Mouse (Mus musculus) CH12.LX (cell line): ENCODE measurements around the gene Fam71e2. TPM values are rescaled to one million over a fixed set of nuclear protein-coding genes. Genes with fewer than 3 reads are reported as not detected.
"Not testable (repeated sequence)": the region's sequence is repeated elsewhere in the genome, so short reads cannot be mapped to it uniquely, and the experiment has no call there.

ENCODE experiments used
- DNase-seq: peaks from one replicate; pipeline ENCODE4 v3.0.0-alpha.2; 2013; ENCODE audit errors: extremely low read depth
- H3K27ac ChIP-seq: 2 replicates; pipeline ENCODE4 v1.5.1; 2012; ENCODE audit warnings: low read depth, mild to moderate bottlenecking, control low read depth, moderate library complexity; ENCODE audit not compliant: insufficient read depth
- H3K27me3 ChIP-seq: replicated peaks from 2 replicates; pipeline ENCODE3; 2012; ENCODE audit warnings: inconsistent platforms
- H3K36me3 ChIP-seq, 2 experiments: replicated peaks in 1 of 2; 2 replicates each; pipeline versions ENCODE3 to v1.6.1; 2012; ENCODE audit warnings: inconsistent platforms in 1 of 2, low read length in 1 of 2, mild to moderate bottlenecking in 1 of 2, mixed read lengths in 1 of 2, moderate library complexity in 1 of 2; ENCODE audit not compliant: control insufficient read depth in 1 of 2, insufficient read depth in 1 of 2
- H3K4me1 ChIP-seq, 2 experiments: 2 replicates each; pipeline ENCODE4 v1.6.1; 2012; ENCODE audit warnings: inconsistent platforms in 1 of 2, moderate library complexity in 1 of 2; ENCODE audit not compliant: insufficient read depth in 2 of 2, control insufficient read depth in 1 of 2
- H3K4me2 ChIP-seq: 2 replicates; pipeline ENCODE4 v1.6.1; 2012; ENCODE audit warnings: low read depth, mild to moderate bottlenecking, control low read depth; ENCODE audit not compliant: poor library complexity, insufficient read depth, severe bottlenecking
- H3K4me3 ChIP-seq, 3 experiments: fragments of 150-350 bp in 1 of 3; sonication (generic) in 1 of 3; replicated peaks in 1 of 3; 2 replicates each; pipeline versions ENCODE3 to v1.5.1; 2011 to 2012; ENCODE audit warnings: low read depth in 2 of 3, low read length in 2 of 3, mild to moderate bottlenecking in 2 of 3, moderate library complexity in 2 of 3, control low read depth in 1 of 3, improper control_type of control experiment in 1 of 3, inconsistent platforms in 1 of 3, mixed read lengths in 1 of 3; ENCODE audit not compliant: poor library complexity in 1 of 3
- H3K79me2 ChIP-seq: replicated peaks from 2 replicates; pipeline ENCODE4 v1.6.1; 2012; ENCODE audit warnings: mild to moderate bottlenecking, moderate library complexity; ENCODE audit not compliant: control insufficient read depth, poor library complexity, insufficient read depth, severe bottlenecking; ENCODE audit errors: extremely low read depth
- H3K9ac ChIP-seq: 2 replicates; pipeline ENCODE4 v1.6.1; 2012; ENCODE audit warnings: low read depth, mild to moderate bottlenecking, control low read depth, moderate library complexity; ENCODE audit not compliant: insufficient read depth
- H3K9me3 ChIP-seq: replicated peaks from 2 replicates; pipeline ENCODE3; 2012; ENCODE audit warnings: low read length, inconsistent platforms, mixed read lengths
- HCFC1 ChIP-seq: IDR thresholded peaks from 2 replicates; pipeline ENCODE4 v1.6.1; 2012; ENCODE audit warnings: low read depth, mild to moderate bottlenecking, inconsistent platforms, low read length, improper control_type of control experiment
- MYC ChIP-seq: IDR thresholded peaks from 2 replicates; pipeline ENCODE4 v1.6.1; 2011; ENCODE audit warnings: low read depth, mild to moderate bottlenecking, improper control_type of control experiment, low read length
- TCF12 ChIP-seq: IDR thresholded peaks from 2 replicates; pipeline ENCODE4 v1.6.1; 2014; ENCODE audit warnings: low read depth, mild to moderate bottlenecking, inconsistent platforms, low read length, improper control_type of control experiment
- USF2 ChIP-seq: conservative IDR thresholded peaks from 2 replicates; pipeline ENCODE4 v1.6.1; 2011; ENCODE audit warnings: low read depth, low read length, improper control_type of control experiment
- dilution Hi-C: fragments of 300-500 bp; cut with MboI; formaldehyde crosslinking; loops from 2 replicates; pipeline ENCODE4 v1.14.3; 2020; ENCODE audit warnings: low sequenced_read_pairs; ENCODE audit not compliant: extremely low pct_unique_long_range_greater_than_20kb, extremely low pct_ligation_motif_present
- in situ Hi-C: fragments of 300-500 bp; cut with MboI; formaldehyde crosslinking; loops from 3 replicates; pipeline ENCODE4 v1.14.3; 2019; ENCODE audit warnings: low sequenced_read_pairs, low pct_ligation_motif_present, low pct_unique_long_range_greater_than_20kb, mixed read lengths
- polyA plus RNA-seq: library from polyadenylated mRNA; unstranded; fragments of >175 nt; gene quantifications from 2 replicates; pipeline ENCODE4 v1.2.1, GENCODE M21; 2012; ENCODE audit warnings: low read depth; ENCODE audit not compliant: insufficient read length
- total RNA-seq, 2 experiments: library from RNA; depleted of rRNA; stranded (reverse); fragments of 300-350 nt in 1 of 2; fragments of >200 nt in 1 of 2; gene quantifications; 2 replicates each; pipeline ENCODE4 v1.2.3; 2012 to 2014

Gene Fam71e2
- total and polyA plus RNA-seq, 3 experiments = not detected

GRCm38 (mm10) chr7:4794631-4795168, 23.6 kb upstream of the Fam71e2 start:
- peaks cover 1% of the 10 kb centered on the region for H3K27me3 ChIP-seq
- no peak for DNase-seq
- peaks cover 5 to 30% of the 10 kb centered on the region in 2 experiments; a peak in 2 of 4 replicates for H3K4me1 ChIP-seq
- H3K27ac ChIP-seq = no peak overlapping the region
- no peaks in the 10 kb centered on the region for H3K9me3 ChIP-seq
- peak overlapping the region in 2 of 3 experiments; percentile 87 to 97 for H3K4me3 ChIP-seq
- in situ Hi-C loops = no loop called here
- TF ChIP-seq HCFC1 (no peak), USF2 (no peak)
- dilution Hi-C loops = no loop called here
- H3K36me3 ChIP-seq = peaks cover 39 to 55% of the 10 kb centered on the region in 2 experiments
- H3K4me2 ChIP-seq = peak overlapping the region; percentile 98
- H3K9ac ChIP-seq = peak overlapping the region; percentile 98
- H3K79me2 ChIP-seq = peaks cover 24% of the 10 kb centered on the region

GRCm38 (mm10) chr7:4793674-4794073, 22.6 kb upstream of the Fam71e2 start:
- H3K4me3 ChIP-seq = peak overlapping the region; percentile 87 to 97 (median 91)
- TF ChIP-seq MYC (0 out of 2 replicates have a peak, but pooled peaks have one; percentile 15), TCF12 (no peak)
- DNase-seq = no peak
- peaks cover 3% of the 10 kb centered on the region for H3K27me3 ChIP-seq
- H3K4me1 ChIP-seq = peaks cover 5 to 33% of the 10 kb centered on the region in 2 experiments; a peak in 2 of 4 replicates
- peaks cover 24% of the 10 kb centered on the region for H3K79me2 ChIP-seq
- H3K27ac ChIP-seq = peak overlapping the region; percentile 89
- dilution Hi-C loops = no loop called here
- H3K9me3 ChIP-seq = no peaks in the 10 kb centered on the region
- peak overlapping the region; percentile 98 for H3K4me2 ChIP-seq
- in situ Hi-C loops = no loop called here
- H3K9ac ChIP-seq = peak overlapping the region; percentile 98
- H3K36me3 ChIP-seq = peaks cover 39 to 50% of the 10 kb centered on the region in 2 experiments

- H3K4me1 ChIP-seq = peaks cover 5 to 33% of the 10 kb centered on the region in 2 experiments; a peak in 2 of 4 replicates
- peak overlapping the region; percentile 98; the same call in 1 of the 2 replicates for H3K4me2 ChIP-seq
- in situ Hi-C loops, dilution Hi-C loops, H3K27me3 ChIP-seq, DNase-seq, H3K9me3 ChIP-seq: not testable (repeated sequence)
- H3K9ac ChIP-seq = peak overlapping the region; percentile 98
- H3K4me3 ChIP-seq = peak overlapping the region; percentile 87 to 97 (median 91)
- H3K79me2 ChIP-seq = peaks cover 24% of the 10 kb centered on the region
- H3K36me3 ChIP-seq = peaks cover 39 to 46% of the 10 kb centered on the region in 2 experiments
- H3K27ac ChIP-seq = peak overlapping the region; percentile 89
These were observed 22.1 kb upstream of the Fam71e2 start for GRCm38 (mm10) chr7:4793248-4793647.
